Mouse (Mus musculus): ENCODE results near the gene Strada.

DNA sequence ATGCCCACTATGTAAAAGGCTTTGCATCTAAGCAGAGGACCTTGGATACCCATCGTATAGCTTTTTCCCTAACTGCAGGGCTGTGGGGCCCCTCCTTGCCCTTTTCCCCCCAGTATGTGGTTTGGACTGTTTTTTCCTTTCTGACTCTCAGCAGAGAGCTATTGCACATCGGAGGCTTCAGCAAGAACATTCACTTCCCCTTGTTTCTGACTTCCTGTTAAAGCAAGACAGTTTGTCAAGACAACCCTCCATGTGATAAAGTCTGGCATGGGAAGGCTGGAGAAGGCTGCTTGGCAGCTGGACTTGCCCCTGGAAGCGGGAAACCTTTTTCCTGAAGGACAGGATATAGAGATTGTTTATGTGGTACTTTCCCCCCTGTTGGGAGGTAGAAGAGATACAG, 79.2 kb downstream of the Strada start:
- no peak for TF ChIP-seq CTCF (IDR thresholded peaks at IDR 0.05; ENCODE audit: low read depth, low read length)
- no peak for TF ChIP-seq POLR2A (IDR thresholded peaks at IDR 0.05; ENCODE audit: extremely low read depth, insufficient read depth, low read length)
